Mouse (Mus musculus) liver, embryonic 11.5 days (tissue): Measurements from ENCODE around the gene Zap70. TPM values are rescaled to one million over a fixed set of nuclear protein-coding genes. Genes with fewer than 3 reads are reported as not detected.
A peak's percentile ranks its signal among the peaks of the same experiment; 100 is the strongest.

Experiments
- ATAC-seq: fragments of 200-750 bp; cut with Nextera tagmentation; replicated peaks from 2 replicates; pipeline ENCODE4 v1.8.0; 2017; ENCODE audit warnings: moderate number of reproducible peaks, mild to moderate bottlenecking, moderate TSS enrichment, moderate library complexity; ENCODE audit not compliant: low FRiP score
- DNase-seq: peaks from one replicate; pipeline ENCODE4 v3.0.0-alpha.2; 2017; ENCODE audit warnings: low spot score
- H3K27ac ChIP-seq: fragments of 300-500 bp; sonication (generic); 2 replicates; pipeline ENCODE4 v1.5.1; 2014; ENCODE audit warnings: mild to moderate bottlenecking, low read depth, low read length, control low read depth
- H3K27me3 ChIP-seq: fragments of 300-500 bp; sonication (generic); replicated peaks from 2 replicates; pipeline ENCODE4 v1.6.1; 2014; ENCODE audit warnings: low read length, mixed read lengths; ENCODE audit not compliant: control insufficient read depth, insufficient read depth
- H3K36me3 ChIP-seq: fragments of 300-500 bp; sonication (generic); 2 replicates; pipeline ENCODE4 v1.6.1; 2014; ENCODE audit warnings: mild to moderate bottlenecking, low read length, moderate library complexity, mixed read lengths; ENCODE audit not compliant: control insufficient read depth, insufficient read depth
- H3K4me1 ChIP-seq: fragments of 300-500 bp; sonication (generic); replicated peaks from 2 replicates; pipeline ENCODE4 v1.6.1; 2014; ENCODE audit warnings: low read length, mixed read lengths; ENCODE audit not compliant: control insufficient read depth, insufficient read depth
- H3K4me2 ChIP-seq: fragments of 300-500 bp; sonication (generic); 2 replicates; pipeline ENCODE4 v1.6.1; 2014; ENCODE audit warnings: mild to moderate bottlenecking, control low read depth, moderate library complexity
- H3K4me3 ChIP-seq: fragments of 300-500 bp; sonication (generic); 2 replicates; pipeline ENCODE4 v1.5.1; 2014; ENCODE audit warnings: low read depth, low read length, control low read depth
- H3K9ac ChIP-seq: fragments of 300-500 bp; sonication (generic); 2 replicates; pipeline ENCODE4 v1.6.1; 2014; ENCODE audit warnings: low read depth, low read length, control low read depth
- H3K9me3 ChIP-seq: fragments of 300-500 bp; sonication (generic); 2 replicates; pipeline ENCODE4 v1.6.1; 2016; ENCODE audit warnings: low read length, inconsistent platforms, mixed read lengths; ENCODE audit not compliant: control insufficient read depth
- WGBS: fragments of 180-500 bp; shearing (Covaris S2); extraction: QIAGEN DNeasy Blood & Tissue Kit; methylation state at CpG from one replicate; pipeline ENCODE4 v1.1.7; 2014; 5-methylcytosine and 5-hydroxymethylcytosine counted together
- polyA plus RNA-seq: library from polyadenylated mRNA; unstranded; fragments of >200 nt; fragmentation: Nextera tagmentation; extraction: Ambion mirVana; gene quantifications from 2 replicates; pipeline ENCODE4 v1.2.1, GENCODE M21; 2014

Gene Zap70
- polyA plus RNA-seq, 1 experiment from 2014 or later: 0.16 TPM

- Histone ChIP-seq H3K9ac (no peak overlapping the region), H3K4me1 (no peaks in the 10 kb centered on the region), H3K9me3 (no peaks in the 10 kb centered on the region), H3K4me3 (no peak overlapping the region), H3K4me2 (no peak overlapping the region), H3K27ac (no peak overlapping the region), H3K27me3 (no peaks in the 10 kb centered on the region), H3K36me3 (peaks cover 45% of the 10 kb centered on the region)
- 97% methylated on average over 4 of the region's 4 CpGs for WGBS
- ATAC-seq: no peak
- no peak for DNase-seq
Measured at GRCm38 (mm10) chr1:36804833-36805232, 43.2 kb downstream of the Zap70 start.

GRCm38 (mm10) chr1:36806181-36806905, 44.7 kb downstream of the Zap70 start:
- Histone ChIP-seq H3K27me3 (no peaks in the 10 kb centered on the region), H3K9ac (no peak overlapping the region), H3K4me3 (no peak overlapping the region), H3K9me3 (no peaks in the 10 kb centered on the region), H3K4me1 (no peaks in the 10 kb centered on the region), H3K27ac (no peak overlapping the region), H3K36me3 (peaks cover 43% of the 10 kb centered on the region), H3K4me2 (no peak overlapping the region)
- ATAC-seq: no peak
- WGBS: 95% methylated on average over 7 of the region's 7 CpGs
- no peak for DNase-seq

- H3K27ac ChIP-seq: no peak overlapping the region
- H3K36me3 ChIP-seq: peaks cover 40% of the 10 kb centered on the region
- 88% methylated on average over 1 of the region's 1 CpGs for WGBS
- H3K4me2 ChIP-seq: no peak overlapping the region
- no peaks in the 10 kb centered on the region for H3K27me3 ChIP-seq
- H3K4me3 ChIP-seq: no peak overlapping the region
- no peak overlapping the region for H3K9ac ChIP-seq
- no peaks in the 10 kb centered on the region for H3K9me3 ChIP-seq
- DNase-seq (no peak), ATAC-seq (no peak)
- H3K4me1 ChIP-seq: no peaks in the 10 kb centered on the region
Measured at GRCm38 (mm10) chr1:36807086-36807485, 45.5 kb downstream of the Zap70 start.

- peak; percentile 49; the same call in 1 of the 2 replicates for ATAC-seq
- WGBS: 83% methylated on average over 14 of the region's 14 CpGs
- DNase-seq: no peak
Measured at GRCm38 (mm10) chr1:36807782-36808565, 46.4 kb downstream of the Zap70 start.

GRCm38 (mm10) chr1:36811806-36812205, 50.2 kb downstream of the Zap70 start:
- H3K9ac ChIP-seq: no peak overlapping the region
- WGBS: 93% methylated on average over 7 of the region's 7 CpGs
- peaks cover 32% of the 10 kb centered on the region for H3K36me3 ChIP-seq
- H3K4me2 ChIP-seq: no peak overlapping the region
- H3K4me1 ChIP-seq: peaks cover 8% of the 10 kb centered on the region
- no peaks in the 10 kb centered on the region for H3K27me3 ChIP-seq
- H3K4me3 ChIP-seq: no peak overlapping the region
- no peak for DNase-seq
- no peak overlapping the region for H3K27ac ChIP-seq
- no peak for ATAC-seq
- no peaks in the 10 kb centered on the region for H3K9me3 ChIP-seq

More at GRCm38 (mm10) chr1:36807782-36808565, 46.4 kb downstream of the Zap70 start:
- Histone ChIP-seq H3K27me3 (no peaks in the 10 kb centered on the region), H3K36me3 (peaks cover 40% of the 10 kb centered on the region), H3K9me3 (no peaks in the 10 kb centered on the region), H3K4me1 (no peaks in the 10 kb centered on the region), H3K4me3 (no peak overlapping the region), H3K9ac (no peak overlapping the region), H3K4me2 (no peak overlapping the region), H3K27ac (no peak overlapping the region)

GRCm38 (mm10) chr1:36813415-36813814, 51.8 kb downstream of the Zap70 start:
- no peaks in the 10 kb centered on the region for H3K27me3 ChIP-seq
- ATAC-seq (peak; percentile 86), DNase-seq (no peak)
- H3K4me3 ChIP-seq: no peak overlapping the region
- no peaks in the 10 kb centered on the region for H3K9me3 ChIP-seq
- 39% methylated on average over 7 of the region's 7 CpGs for WGBS
- H3K9ac ChIP-seq: no peak overlapping the region
- H3K4me2 ChIP-seq: no peak overlapping the region
- H3K27ac ChIP-seq: no peak overlapping the region
- H3K4me1 ChIP-seq: peaks cover 8% of the 10 kb centered on the region
- H3K36me3 ChIP-seq: peaks cover 26% of the 10 kb centered on the region

GRCm38 (mm10) chr1:36814271-36814903, 52.8 kb downstream of the Zap70 start:
- DNase-seq (no peak), ATAC-seq (no peak)
- Histone ChIP-seq H3K36me3 (peaks cover 31% of the 10 kb centered on the region), H3K4me1 (peaks cover 8% of the 10 kb centered on the region), H3K4me2 (no peak overlapping the region), H3K27me3 (no peaks in the 10 kb centered on the region), H3K9ac (no peak overlapping the region), H3K4me3 (no peak overlapping the region), H3K9me3 (no peaks in the 10 kb centered on the region), H3K27ac (no peak overlapping the region)
- 79% methylated on average over 5 of the region's 5 CpGs for WGBS

GRCm38 (mm10) chr1:36815166-36815565, 53.6 kb downstream of the Zap70 start:
- Histone ChIP-seq H3K36me3 (peaks cover 32% of the 10 kb centered on the region), H3K4me1 (peaks cover 8% of the 10 kb centered on the region), H3K27ac (no peak overlapping the region), H3K9ac (no peak overlapping the region), H3K4me3 (no peak overlapping the region), H3K4me2 (no peak overlapping the region), H3K27me3 (no peaks in the 10 kb centered on the region), H3K9me3 (no peaks in the 10 kb centered on the region)
- no peak for ATAC-seq
- 86% methylated on average over 6 of the region's 6 CpGs for WGBS
- DNase-seq: no peak
